Mouse (Mus musculus) hematopoietic multipotent progenitor cell, adult 10-12 weeks (in vitro differentiated cells): Measurements from ENCODE around the gene 2610002M06Rik. TPM values are rescaled to one million over a fixed set of nuclear protein-coding genes. Genes with fewer than 3 reads are reported as not detected.

ENCODE experiments used
- polyA plus RNA-seq: library from polyadenylated mRNA; stranded (reverse); fragments of >175 nt; gene quantifications from 2 replicates; pipeline ENCODE4 v1.2.3, GENCODE M21; 2012; ENCODE audit warnings: low replicate concordance

2610002M06Rik gene
- 1.7 and 2.1 TPM in 2 replicates for polyA plus RNA-seq

DNA sequence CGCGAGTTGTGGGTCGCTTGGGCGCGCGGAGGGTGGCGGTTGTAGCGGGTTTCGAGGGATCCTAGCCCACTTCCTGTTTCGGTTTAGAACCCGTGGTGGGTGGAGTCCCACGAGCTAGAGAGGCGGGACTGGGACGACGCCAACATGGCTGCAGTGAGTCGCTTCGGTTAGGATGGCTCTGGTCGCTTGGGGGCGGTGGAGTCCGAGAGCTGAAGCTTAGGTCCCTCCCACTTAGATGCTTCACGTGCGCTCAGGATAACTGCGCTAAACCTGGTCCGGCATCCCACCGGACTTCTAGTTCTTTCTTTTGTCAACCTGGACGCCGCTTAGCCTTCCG is at the start of gene 2610002M06Rik:
Gene 2610002M06Rik, minus strand, starts transcription at position 117 of the 337 bp plus-strand sequence.

GRCm38 (mm10) chrX:107792290-107792689 is 23.8 kb downstream of the 2610002M06Rik start, which contains the start of gene Tent5d:
TSS of gene Tent5d (plus strand) at chrX:107792590.

Other genes starting within 250 kb of the 2610002M06Rik start
- gene Tbx22, start 148.4 kb downstream of the 2610002M06Rik start, polyA plus RNA-seq: not detected in 2 replicates
- not detected in 2 replicates for gene Tent5d, start 23.7 kb downstream of the 2610002M06Rik start, polyA plus RNA-seq
- not detected in 2 replicates for gene Gm732, start 132.1 kb upstream of the 2610002M06Rik start, polyA plus RNA-seq